Mouse (Mus musculus): Measurements from ENCODE around the gene Opcml.

DNA sequence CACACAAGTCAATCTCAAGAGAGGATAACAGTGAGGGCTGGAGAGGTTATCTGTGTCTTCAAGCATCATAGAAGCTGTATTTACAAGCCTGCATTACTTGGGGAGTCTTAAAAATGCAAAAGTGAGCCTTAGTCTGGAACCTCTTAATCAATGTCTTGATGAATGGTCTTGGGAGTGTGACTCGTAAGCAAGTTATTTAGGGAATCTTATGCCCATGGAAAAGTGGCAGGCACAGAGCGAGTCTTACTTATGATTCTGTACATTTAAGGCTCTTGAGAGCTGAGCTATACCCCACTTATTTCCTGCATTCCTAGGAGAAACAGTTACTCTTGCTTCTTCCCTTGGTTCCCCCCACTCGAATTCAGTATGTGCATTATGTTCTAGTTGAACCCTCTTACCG, 1119.2 kb downstream of the Opcml start:
- TF ChIP-seq ZC3H11A (IDR thresholded peaks at IDR 0.05; ENCODE audit: borderline replicate concordance, low read depth, low read length): no peak
- TF ChIP-seq MAFK (IDR thresholded peaks at IDR 0.05; ENCODE audit: insufficient read depth, low read depth, low read length): no peak
- no peak for TF ChIP-seq HCFC1 (IDR thresholded peaks at IDR 0.05; ENCODE audit: borderline replicate concordance, insufficient read depth, low read length)
